24 mouse cellular contexts compared by ENCODE assay signal in genomic region chr12:57709966-57710365, GRCm38 (mm10).
"Had no signal": no experiment of that assay in that cellular context is flagged by ENCODE, and none has a peak within 500 bp of the region (broad histone marks: within the 10 kb centered on the region; RNA-seq: fewer than 3 reads in every experiment).

No protein-coding gene starts in this region.

- H3K4me3 ChIP-seq: embryonic facial prominence, embryonic 10.5 days; embryonic facial prominence, embryonic 12.5 days; embryonic facial prominence, embryonic 13.5 days; embryonic facial prominence, embryonic 15.5 days; erythroblast, embryonic 14.5 days; forebrain, embryonic 10.5 days; forebrain, embryonic 12.5 days; forebrain, embryonic 13.5 days; forebrain, embryonic 15.5 days; gastrocnemius, adult 2 months; heart, adult 2 months; heart, embryonic 10.5 days had no signal

- H3K27ac ChIP-seq: embryonic facial prominence, embryonic 10.5 days; embryonic facial prominence, embryonic 12.5 days; embryonic facial prominence, embryonic 13.5 days; embryonic facial prominence, embryonic 15.5 days; forebrain, embryonic 10.5 days; forebrain, embryonic 12.5 days; forebrain, embryonic 13.5 days; forebrain, embryonic 15.5 days; gastrocnemius, adult 2 months; heart, adult 2 months; heart, embryonic 10.5 days had no signal

- H3K4me2 ChIP-seq: embryonic facial prominence, embryonic 12.5 days; embryonic facial prominence, embryonic 13.5 days; embryonic facial prominence, embryonic 15.5 days; forebrain, embryonic 12.5 days; forebrain, embryonic 13.5 days; forebrain, embryonic 15.5 days had no signal

- H3K9ac ChIP-seq: embryonic facial prominence, embryonic 12.5 days; embryonic facial prominence, embryonic 13.5 days; embryonic facial prominence, embryonic 15.5 days; forebrain, embryonic 12.5 days; forebrain, embryonic 13.5 days; forebrain, embryonic 15.5 days; forebrain, postnatal 0 days had no signal

- H3K9me3 ChIP-seq: embryonic facial prominence, embryonic 10.5 days; embryonic facial prominence, embryonic 12.5 days; embryonic facial prominence, embryonic 13.5 days; embryonic facial prominence, embryonic 15.5 days; forebrain, embryonic 10.5 days; forebrain, embryonic 12.5 days; forebrain, embryonic 13.5 days; forebrain, embryonic 15.5 days; heart, embryonic 10.5 days had no signal

- H3K36me3 ChIP-seq: embryonic facial prominence, embryonic 10.5 days; embryonic facial prominence, embryonic 12.5 days; embryonic facial prominence, embryonic 13.5 days; embryonic facial prominence, embryonic 15.5 days; forebrain, embryonic 10.5 days; forebrain, embryonic 12.5 days; forebrain, embryonic 15.5 days; heart, embryonic 10.5 days had no signal

- H3K4me1 ChIP-seq: embryonic facial prominence, embryonic 10.5 days; embryonic facial prominence, embryonic 12.5 days; embryonic facial prominence, embryonic 13.5 days; embryonic facial prominence, embryonic 15.5 days; heart, embryonic 10.5 days had no signal

- H3K27me3 ChIP-seq: embryonic facial prominence, embryonic 12.5 days; embryonic facial prominence, embryonic 13.5 days; embryonic facial prominence, embryonic 15.5 days; forebrain, embryonic 12.5 days; forebrain, embryonic 13.5 days; forebrain, embryonic 15.5 days had no signal

- DNase-seq: cerebellum, postnatal 10 days; cerebellum, postnatal 14 days; cerebellum, postnatal 25 days; cerebellum, postnatal 36 days; embryo, embryonic 11 days; forebrain, postnatal 0 days; gastrocnemius, adult 2 months; gastrocnemius, postnatal 10 days; gastrocnemius, postnatal 14 days; gastrocnemius, postnatal 25 days; gastrocnemius, postnatal 36 days; heart, adult 11 months; heart, adult 18-20 months; heart, adult 2 months had no signal
